Mouse (Mus musculus): ENCODE data around the gene Mapkap1.
"Not testable (repeated sequence)": the region's sequence is repeated elsewhere in the genome, so short reads cannot be mapped to it uniquely, and the experiment has no call there.

Mapkap1 gene

GRCm38 (mm10) chr2:34432887-34433286 lies 26.3 kb downstream of the Mapkap1 start:
- not testable (repeated sequence) for DNase-seq (ENCODE audit: low spot score)

DNA sequence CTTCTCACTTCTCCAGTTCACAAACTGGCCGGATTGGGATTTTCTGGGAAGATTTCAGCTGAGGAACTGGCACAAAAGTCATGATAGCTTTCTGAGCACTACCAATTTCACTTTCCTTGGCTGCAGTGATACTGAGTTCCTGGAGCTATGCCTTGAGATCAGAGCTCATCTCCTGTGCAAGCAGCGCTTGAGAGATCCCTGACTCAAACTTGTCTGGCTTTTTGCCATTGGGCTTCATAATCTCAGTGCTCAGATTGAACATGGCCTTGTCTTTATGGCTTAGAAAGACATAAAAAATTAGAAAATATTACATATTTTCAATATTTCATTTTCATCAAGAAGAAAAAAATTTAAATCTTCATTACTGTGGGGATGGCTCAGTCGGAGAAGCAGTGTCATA lies 29.8 kb downstream of the Mapkap1 start:
- no peak for DNase-seq (ENCODE audit: low spot score)

DNA sequence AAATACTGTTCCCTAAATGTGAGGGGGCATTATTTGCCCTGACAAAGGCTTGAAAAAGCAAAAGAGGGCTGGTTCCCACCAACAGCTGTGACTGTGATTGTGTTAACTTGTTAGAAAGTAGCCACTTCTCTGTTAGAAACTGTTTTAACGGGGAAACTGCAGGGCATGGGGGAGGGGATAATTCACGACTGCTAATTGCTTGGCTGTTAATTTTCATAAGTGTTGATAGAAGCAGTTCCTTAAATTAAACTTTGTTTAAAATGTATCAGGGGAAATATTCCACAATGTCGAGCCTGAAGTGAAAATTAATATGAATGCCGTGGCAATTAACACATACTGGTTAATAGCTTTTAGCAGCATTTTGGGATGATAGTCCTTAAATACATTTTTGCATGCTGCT lies 42.2 kb downstream of the Mapkap1 start:
- DNase-seq (ENCODE audit: low spot score) = no peak

- DNase-seq (ENCODE audit: low spot score) = no peak
These were observed 55.9 kb downstream of the Mapkap1 start for GRCm38 (mm10) chr2:34462490-34462889.

GRCm38 (mm10) chr2:34468559-34469141 lies 62.1 kb downstream of the Mapkap1 start:
- no peak for DNase-seq (ENCODE audit: low spot score)

DNA sequence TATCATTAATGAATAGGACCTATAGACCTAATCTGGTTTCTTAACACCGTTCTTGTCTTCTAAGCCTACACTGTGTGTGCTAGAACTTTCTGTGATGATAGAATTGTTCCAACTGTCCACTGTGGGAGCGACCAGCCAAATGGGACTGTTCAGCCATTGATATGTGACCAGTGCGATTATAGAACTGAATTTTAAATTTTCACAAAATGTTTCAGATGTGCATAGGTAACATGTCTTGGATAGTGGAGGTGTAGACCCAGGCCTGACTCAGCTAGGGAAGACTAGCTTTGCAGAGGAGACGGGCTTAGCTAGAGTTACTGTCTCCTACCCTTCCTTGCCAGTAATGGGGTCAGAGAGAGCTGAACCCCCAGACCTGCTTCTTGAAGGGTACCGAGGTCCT lies 62.8 kb downstream of the Mapkap1 start:
- no peak for DNase-seq (ENCODE audit: low spot score)

DNA sequence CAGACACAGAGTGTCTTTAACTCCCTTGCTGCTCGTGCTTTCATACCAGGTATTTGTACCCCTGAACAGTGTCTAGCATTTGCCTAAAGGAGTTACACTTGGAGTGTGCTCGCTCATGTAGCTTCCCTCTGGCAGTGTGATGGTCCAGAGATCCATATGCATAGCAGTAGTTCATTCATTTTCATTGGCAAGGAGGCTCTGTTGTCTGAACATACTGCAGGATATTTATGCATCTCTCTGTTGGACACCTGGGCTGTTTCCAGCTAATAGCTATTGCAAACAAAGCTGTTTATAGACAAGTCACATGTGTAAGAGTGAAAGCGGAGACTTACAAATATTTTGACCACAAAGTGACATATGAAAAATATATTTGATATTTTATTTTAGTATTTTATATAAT lies 67.2 kb downstream of the Mapkap1 start:
- DNase-seq (ENCODE audit: low spot score) = no peak

DNA sequence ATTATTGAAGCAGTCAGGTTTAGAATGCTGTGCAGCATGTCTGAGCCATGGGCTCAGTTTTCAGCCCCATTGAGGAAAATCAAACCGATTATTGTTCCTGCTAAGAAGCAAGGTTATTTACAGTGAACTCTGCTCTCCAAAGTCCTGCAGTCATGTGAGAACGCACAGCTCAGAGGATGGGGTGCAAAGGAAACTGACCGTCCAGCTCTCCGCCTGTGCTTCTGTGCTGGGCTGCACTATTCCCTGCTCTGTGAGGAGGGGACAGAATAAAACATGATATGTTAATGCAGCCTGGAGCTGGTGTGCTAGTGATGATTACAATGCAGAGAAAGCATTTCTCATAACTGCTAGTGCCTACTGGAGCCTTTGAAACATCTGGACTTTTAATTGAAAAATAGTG lies 74.8 kb downstream of the Mapkap1 start:
- DNase-seq (ENCODE audit: low spot score) = no peak

DNA sequence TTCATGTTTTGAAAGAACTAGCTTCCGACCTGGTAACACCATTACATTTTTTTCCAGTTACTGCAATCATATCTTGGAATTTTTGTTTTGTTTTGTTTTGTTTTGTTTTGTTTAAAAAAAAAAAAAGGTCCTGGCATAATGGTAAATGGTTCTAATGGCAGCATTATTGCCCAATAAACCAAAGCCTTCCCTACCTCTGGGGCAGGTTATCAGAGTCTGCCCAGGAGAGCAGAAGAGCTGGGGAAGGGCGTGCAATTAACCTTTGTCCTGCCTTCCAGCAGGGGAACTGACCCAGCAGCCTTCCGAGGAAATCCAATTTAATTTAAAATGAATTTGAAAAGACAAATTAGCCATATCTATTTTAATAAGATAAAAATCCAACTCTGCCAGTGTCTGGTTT lies 75.5 kb downstream of the Mapkap1 start:
- DNase-seq (ENCODE audit: low spot score) = no peak

GRCm38 (mm10) chr2:34482531-34482930 lies 76.0 kb downstream of the Mapkap1 start:
- DNase-seq (ENCODE audit: low spot score) = no peak

- DNase-seq (ENCODE audit: low spot score) = no peak
These were observed 80.7 kb downstream of the Mapkap1 start for GRCm38 (mm10) chr2:34487281-34487680.

- DNase-seq (ENCODE audit: low spot score) = no peak
These were observed 97.6 kb downstream of the Mapkap1 start for GRCm38 (mm10) chr2:34503975-34504730.

GRCm38 (mm10) chr2:34506162-34506561 lies 99.6 kb downstream of the Mapkap1 start:
- DNase-seq (ENCODE audit: low spot score) = not testable (repeated sequence)

- peak; percentile 33 for DNase-seq (ENCODE audit: low spot score)
These were observed 103.3 kb downstream of the Mapkap1 start for GRCm38 (mm10) chr2:34509856-34510255.

DNA sequence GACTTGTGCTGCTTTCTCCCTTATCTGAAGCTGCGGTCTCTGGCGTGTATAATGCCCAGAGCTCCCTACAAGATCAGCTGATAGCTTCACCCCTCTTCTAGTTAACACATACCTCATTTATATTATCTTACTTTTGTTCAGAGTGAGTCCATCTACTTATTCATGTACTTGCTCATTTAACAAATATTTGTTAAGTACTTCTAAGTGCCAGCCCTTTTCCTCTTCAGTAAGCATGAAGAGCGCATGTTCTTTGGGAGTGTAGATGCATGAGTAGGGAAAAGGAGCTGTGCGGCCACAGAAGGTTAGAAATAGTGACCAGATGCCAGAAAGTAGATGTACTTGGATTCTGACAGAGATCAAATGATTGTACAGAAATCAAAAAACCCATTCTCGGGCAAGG lies 108.7 kb downstream of the Mapkap1 start:
- DNase-seq (ENCODE audit: low spot score) = no peak

DNA sequence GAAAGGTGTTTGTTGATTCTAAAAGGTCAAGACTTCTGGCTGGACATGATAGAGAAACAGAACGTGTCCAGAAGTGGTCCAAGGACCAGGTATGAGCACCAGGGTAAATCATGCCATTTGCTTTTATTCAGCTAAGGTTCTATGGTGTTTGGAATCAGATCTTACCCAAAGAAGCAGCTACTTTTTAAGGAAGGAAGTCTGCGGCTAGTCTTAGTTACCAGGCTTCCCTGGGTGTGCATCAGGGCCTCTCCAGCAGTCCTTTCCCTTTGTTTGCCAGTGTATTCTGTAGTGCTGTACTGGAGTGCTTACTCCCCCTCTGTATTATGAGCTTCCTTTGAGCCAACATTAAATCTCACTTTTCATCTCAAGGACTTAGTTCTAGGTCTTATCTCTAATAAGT lies 111.5 kb downstream of the Mapkap1 start:
- DNase-seq (ENCODE audit: low spot score) = no peak

DNA sequence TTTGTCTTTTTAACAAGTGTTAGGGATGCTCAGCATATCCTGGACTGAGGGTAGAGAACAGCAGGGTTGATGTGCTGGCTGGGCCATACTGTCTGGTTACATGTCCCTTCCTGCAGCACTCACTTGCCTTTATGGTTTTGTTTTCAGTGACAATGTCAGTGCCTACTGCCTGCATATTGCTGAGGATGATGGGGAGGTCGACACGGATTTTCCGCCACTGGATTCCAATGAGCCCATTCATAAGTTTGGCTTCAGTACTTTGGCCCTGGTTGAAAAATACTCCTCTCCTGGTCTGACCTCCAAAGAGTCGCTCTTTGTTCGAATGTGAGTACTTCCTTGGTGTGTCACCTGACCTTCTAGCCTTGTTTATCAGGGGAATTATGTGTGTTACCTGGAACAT lies 112.0 kb downstream of the Mapkap1 start:
- no peak for DNase-seq (ENCODE audit: low spot score)

- DNase-seq (ENCODE audit: low spot score) = peak; percentile 63
These were observed 113.0 kb downstream of the Mapkap1 start for GRCm38 (mm10) chr2:34519525-34519924.

- DNase-seq (ENCODE audit: low spot score) = no peak
These were observed 114.8 kb downstream of the Mapkap1 start for GRCm38 (mm10) chr2:34521384-34521783.

DNA sequence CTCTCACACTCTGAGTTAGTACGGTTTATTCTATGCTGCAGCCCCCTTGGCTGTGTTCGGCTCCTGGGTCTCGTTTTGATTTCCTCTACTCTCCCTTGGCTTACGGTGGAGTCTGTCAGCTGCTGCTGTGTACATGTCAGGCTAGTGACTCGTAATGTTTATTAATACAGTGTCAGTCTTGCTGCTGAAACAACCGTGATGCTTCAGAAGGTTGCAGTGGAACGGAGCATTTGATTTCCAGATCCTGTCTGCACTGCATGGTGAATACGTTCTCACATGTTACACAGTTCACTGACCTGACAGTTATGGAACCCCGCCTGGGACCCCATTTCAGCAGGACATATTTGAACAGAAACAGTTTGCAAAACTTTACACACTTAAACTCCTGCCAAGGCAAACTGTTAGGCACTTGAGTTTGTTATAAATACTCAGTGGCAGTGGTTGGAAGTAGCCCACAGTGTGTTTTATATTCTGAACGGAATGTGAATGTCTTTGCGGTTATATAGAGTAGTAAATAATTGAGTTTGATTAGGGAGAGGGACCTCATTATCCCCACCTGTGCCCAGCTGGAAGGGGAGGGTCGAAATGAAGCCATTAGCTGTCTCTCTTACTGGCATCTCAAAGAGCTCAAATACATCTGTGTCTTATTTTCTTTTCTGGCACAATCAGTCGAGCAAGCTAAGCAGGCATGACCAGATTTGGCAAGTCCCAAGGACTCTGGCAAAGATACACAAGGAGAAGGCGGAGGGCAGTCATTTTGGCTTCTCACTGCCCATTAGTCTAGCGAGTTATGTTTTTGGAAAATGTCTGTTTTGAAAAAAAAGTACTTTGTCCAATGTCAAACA lies 120.2 kb downstream of the Mapkap1 start:
- DNase-seq (ENCODE audit: low spot score) = no peak

DNA sequence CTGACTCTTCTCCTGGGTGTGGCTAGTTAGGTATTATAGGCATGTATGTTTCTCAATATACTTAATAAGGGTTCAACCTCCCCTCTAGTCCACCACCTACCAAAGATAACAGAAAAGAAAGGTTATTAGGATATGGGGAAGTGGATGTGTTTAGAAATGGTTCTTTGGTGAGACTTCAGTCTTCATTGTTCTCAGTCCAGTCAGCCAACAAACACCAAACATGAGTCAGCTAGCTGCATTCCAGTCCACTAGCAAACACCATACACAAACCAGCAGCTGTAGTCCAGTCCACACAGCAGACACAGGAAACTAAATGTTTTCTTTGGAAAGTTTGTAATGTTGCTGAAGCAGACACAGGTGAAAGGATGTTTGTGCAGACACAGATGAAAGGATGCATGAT lies 121.9 kb downstream of the Mapkap1 start:
- no peak for DNase-seq (ENCODE audit: low spot score)

- DNase-seq (ENCODE audit: low spot score) = peak; percentile 23
These were observed 123.5 kb downstream of the Mapkap1 start for GRCm38 (mm10) chr2:34530042-34530441.

DNA sequence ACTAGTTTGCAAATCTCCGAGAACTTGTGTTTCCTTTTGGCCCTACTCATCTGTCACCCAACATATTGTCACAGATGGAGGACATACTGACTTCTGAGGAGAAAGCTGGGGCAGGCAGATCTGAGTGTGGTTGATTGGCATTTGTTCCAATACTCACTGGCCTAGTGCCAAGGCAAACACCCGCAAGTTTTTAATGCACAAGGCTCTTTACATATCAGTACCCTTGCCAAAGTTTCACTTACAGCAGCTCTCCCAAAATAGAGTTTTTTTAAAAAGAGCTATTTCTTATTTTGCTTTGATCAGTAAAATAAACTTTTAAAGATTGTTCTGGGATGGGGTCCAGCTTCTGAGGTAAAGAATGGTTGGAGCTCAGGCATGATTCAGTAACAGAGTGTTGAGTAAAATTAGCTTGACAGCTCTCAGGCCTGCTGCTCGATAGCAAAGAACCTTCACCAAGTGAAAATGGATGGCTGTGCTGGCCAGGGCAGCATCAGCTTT lies 125.3 kb downstream of the Mapkap1 start:
- peak; percentile 56 for DNase-seq (ENCODE audit: low spot score)
